Mouse (Mus musculus): ENCODE measurements around the gene Rad51.

DNA sequence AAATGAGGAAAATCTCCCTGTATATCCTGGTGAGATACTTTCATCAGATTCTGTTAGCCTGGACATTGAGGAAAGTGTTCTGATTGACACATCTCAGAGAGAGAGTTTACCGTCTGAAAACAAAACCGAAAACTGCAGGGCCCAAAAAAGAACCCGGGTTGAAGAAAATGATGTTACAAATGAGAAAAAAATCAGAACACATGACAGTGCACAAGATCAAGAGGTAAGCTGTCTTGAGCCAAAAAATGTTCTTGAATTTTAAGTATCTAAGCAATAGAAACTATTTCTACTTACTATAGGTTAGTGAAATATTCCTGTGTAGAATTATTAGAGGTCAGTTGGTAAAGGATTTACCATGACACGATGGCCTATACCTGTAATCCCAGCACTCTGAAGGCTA, 40.2 kb upstream of the Rad51 start:
- TF ChIP-seq POLR2A (IDR thresholded peaks at IDR 0.05; ENCODE audit: low read depth, low read length): no peak
- TF ChIP-seq CTCF (IDR thresholded peaks at IDR 0.05; ENCODE audit: extremely low read depth, insufficient read depth, insufficient read length, insufficient replicate concordance): no peak
